Mouse (Mus musculus) erythroblast, adult 5-6 weeks (primary cell): ENCODE data around the gene Gpd1. TPM values are rescaled to one million over a fixed set of nuclear protein-coding genes. Genes with fewer than 3 reads are reported as not detected.

Experiments used
- ATAC-seq: replicated peaks from 2 replicates; pipeline ENCODE4 v1.8.0; 2016; ENCODE audit warnings: moderate number of reproducible peaks, mild to moderate bottlenecking, moderate TSS enrichment, inconsistent platforms; ENCODE audit not compliant: poor library complexity, low FRiP score, severe bottlenecking
- total RNA-seq, 2 experiments: library from RNA; stranded (forward) in 1 of 2; stranded (reverse) in 1 of 2; fragments of 150-400 nt in 1 of 2; fragments of 200-764, 138-1000 nt in 1 of 2; gene quantifications; 2 replicates each; pipeline versions ENCODE4 v1.2.3 to v1.2.4; 2015 to 2017; ENCODE audit warnings: low replicate concordance in 2 of 2

Gene Gpd1
- total RNA-seq (2015; ENCODE audit: low replicate concordance) (0.19 and 0.63 TPM in 2 replicates), total RNA-seq (2017; ENCODE audit: low replicate concordance) (2.1 and 3.6 TPM in 2 replicates)

DNA sequence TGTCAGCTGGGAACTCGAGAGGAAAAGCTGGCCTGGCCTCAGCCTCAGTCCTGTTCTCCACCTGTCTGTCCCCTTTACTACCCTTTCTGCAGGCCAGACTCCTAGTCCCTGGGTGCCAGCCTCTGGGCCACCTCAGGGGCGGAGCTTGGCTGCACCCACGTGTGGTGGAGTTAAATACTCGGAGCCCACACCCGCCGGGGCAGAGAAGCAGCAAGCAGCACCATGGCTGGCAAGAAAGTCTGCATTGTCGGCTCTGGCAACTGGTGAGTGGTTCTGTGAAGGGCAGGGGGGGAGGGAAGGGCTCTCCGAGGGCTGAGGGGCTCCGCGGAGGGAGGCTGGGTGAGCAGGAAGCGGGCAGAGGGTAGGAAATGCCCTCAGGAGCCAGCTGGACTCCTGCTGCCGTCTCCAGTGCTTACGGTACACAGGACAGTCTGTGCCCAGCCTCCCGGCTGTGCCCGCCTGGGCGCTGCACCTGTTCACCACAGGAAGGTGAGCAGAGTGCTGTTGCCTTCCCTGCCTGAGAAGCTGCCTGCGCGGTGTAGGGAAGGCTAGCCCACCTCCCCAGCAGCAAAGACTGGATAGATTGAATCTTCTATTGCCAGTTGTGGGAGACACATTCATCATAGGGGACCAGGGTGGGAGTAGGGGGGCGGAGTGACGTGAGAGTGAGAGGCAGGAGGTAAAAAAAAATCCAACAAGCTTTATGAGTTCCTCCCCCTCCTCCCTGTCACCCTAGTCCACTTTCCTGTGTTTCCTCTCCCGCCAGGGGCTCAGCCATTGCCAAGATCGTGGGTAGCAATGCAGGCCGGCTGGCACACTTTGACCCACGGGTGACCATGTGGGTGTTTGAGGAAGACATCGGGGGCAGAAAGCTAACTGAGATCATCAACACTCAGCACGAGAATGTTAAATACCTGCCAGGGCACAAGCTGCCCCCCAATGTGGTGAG, at the start of gene Gpd1:
Gpd1 (plus strand) TSS at position 130 of the 949 bp plus-strand sequence.
- no peak for ATAC-seq

DNA sequence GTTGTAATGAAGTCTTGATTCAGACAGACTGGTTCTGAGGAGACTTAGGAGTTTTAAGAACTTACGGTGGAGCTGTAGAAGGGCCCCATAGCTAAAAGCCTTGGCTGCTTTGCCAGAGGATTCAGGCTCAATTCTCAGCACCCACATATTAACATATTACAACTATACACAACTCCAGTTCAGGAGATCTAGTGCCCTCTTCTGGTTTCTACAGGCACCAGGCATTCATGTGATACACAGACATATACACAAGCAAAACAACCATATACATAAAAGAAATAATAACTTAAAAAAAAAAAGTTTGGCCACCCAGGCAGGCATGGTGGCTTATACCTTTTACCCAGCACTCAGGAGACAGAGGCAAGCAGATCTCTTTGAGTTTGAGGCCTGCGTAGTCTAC, 49.8 kb upstream of the Gpd1 start:
- ATAC-seq = no peak

DNA sequence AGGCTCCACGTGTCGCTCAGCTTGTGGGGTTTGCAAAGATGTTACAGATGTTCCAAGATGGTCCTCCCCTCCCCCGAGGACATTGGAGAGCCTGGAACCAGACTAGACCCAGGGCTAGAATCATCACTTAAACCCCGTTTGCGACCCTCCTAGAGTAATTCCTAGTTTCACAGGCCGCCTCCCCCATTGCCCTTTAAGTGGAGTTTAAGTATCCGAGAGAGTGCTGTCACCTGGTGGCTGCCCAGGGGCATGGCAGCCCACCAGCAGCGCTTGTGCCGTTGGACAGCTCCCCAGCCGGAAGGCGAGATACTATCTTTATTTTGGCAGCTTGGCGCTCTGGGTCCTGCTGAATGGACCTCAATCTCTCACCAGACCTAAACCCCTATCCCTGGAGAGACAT, 48.4 kb upstream of the Gpd1 start:
- ATAC-seq = peak; percentile 64; the same call in 1 of the 2 replicates

DNA sequence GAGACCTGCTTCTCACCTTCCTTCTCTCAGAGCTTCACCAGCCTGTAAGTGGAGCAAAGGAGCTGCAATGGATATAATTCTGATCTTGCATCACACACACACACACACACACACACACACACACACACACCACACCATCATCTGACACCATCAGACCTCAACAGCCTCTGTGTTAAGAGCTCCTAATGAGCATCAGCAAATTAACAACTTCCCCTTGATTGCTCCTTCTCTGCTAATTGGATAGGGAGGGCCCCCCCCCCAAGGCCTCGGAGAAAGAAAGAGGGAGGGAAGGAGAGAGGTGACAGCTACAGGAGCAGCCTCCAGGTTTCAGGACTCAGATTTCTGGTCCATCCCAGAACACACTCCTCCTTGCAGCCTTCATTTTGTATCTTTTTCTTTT, 47.9 kb upstream of the Gpd1 start:
- ATAC-seq = no peak

DNA sequence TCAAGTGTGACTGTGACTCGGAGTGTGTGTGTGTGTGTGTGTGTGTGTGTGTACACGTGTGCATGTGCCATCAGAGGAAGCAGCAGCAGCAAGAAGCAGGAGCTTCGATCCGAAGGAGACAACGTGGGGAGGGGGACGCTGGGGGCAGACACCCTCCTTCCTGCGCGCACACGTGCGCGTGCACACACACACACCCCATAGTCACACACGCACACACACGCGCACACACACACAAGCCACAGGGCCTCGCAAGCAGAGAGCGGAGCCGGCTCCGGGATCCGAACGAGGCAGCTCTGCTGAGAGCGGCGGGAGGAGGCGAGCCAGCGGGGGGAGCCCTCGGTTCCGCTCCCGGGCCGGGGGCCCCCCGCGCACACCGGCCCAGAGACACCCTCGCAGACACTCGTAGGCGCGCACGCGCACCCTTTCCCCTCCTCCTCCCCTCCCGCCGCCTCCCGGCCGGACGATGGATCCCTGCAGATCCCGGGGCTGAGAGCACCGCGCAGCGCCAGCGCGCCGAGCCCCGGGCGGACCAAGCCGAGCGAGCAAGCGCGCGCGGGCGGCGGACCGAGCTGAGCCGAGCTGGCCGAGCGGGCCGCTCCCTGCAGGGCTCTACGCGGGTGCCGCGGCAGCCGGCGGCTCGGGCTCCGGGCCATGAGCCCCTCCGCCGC, 47.0 kb upstream of the Gpd1 start, which contains the start of gene Asic1:
Asic1 (plus strand) TSS at position 215 of the 668 bp plus-strand sequence.
- no peak for ATAC-seq

DNA sequence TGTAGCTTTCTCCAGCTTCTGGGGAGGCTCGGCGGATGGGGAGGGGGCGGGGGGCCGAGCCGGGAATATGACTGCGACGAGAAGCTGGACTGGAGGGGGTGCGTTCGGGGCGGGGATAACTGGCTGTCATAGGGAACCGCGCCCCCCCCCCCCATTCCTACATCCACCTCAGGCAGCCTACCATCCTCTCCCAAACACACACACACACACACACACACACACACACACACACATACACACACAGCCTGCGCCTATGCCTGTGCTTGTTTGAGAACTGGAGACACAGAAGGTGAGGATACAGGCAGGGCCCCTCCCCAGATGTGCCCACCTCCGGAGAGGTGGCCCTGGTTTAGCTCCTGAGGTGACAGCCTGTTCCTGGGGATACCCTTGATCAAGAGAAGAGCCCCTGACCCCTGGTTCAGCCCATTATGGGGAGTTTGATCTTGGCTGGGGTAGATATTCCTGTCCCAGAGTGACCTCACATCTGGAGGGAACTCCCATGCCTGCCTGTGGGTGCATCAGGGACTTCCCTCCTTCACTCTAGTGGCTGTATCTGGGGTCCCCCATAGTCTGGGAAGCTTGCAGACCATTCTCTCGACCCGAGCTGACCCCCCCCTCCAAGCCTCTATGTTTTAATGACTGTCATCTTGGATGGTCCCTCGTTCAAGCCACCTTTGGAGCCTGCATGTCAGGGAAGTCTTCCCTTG, 46.2 kb upstream of the Gpd1 start:
- no peak for ATAC-seq

DNA sequence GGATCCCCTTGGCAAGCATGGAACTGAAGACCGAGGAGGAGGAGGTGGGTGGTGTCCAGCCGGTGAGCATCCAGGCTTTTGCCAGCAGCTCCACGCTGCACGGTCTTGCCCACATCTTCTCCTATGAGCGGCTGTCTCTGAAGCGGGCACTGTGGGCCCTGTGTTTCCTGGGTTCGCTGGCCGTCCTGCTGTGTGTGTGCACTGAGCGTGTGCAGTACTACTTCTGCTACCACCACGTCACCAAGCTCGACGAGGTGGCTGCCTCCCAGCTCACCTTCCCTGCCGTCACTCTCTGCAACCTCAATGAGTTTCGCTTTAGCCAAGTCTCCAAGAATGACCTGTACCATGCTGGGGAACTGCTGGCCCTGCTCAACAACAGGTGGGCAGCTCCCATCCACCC, 45.5 kb upstream of the Gpd1 start:
- ATAC-seq = no peak

DNA sequence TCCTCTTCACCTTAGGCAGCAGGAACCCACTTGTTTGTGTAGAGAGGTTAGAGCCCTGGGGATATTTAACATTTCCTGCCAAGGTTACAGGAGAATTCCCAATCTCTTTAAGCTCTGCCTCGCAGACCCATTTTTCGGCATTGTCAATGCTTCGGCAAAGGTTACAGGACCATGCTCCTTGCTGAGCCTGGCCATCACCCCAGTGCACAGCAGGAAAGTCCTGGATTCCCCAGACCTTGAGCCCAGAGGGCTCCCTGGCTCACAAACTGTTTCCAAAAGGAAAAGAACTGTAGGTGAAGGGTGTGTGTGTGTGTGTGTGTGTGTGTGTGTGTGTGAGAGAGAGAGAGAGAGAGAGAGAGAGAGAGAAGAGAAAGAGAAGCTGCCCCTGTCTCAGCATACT, 42.4 kb upstream of the Gpd1 start:
- ATAC-seq = no peak

DNA sequence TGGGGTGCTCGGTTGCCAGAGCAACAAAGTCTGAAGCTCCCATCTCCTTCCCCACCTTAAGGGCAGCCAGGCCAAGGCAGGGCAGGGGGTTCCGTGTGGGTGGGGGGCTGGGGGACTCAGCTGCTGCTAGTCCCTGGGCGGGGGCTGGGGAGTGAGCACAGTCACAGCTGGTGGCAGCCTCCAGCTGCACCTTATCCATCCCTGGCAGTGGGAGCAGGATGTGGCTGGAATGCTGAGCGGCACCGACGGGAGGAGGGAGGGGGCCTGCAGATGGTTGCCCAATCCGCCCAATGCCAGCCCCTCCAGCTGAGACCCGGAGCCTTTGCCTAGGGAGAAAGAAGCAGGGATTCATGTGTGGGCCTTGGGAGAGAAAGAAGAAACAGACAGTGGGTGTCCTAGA, 40.2 kb upstream of the Gpd1 start:
- ATAC-seq = no peak

DNA sequence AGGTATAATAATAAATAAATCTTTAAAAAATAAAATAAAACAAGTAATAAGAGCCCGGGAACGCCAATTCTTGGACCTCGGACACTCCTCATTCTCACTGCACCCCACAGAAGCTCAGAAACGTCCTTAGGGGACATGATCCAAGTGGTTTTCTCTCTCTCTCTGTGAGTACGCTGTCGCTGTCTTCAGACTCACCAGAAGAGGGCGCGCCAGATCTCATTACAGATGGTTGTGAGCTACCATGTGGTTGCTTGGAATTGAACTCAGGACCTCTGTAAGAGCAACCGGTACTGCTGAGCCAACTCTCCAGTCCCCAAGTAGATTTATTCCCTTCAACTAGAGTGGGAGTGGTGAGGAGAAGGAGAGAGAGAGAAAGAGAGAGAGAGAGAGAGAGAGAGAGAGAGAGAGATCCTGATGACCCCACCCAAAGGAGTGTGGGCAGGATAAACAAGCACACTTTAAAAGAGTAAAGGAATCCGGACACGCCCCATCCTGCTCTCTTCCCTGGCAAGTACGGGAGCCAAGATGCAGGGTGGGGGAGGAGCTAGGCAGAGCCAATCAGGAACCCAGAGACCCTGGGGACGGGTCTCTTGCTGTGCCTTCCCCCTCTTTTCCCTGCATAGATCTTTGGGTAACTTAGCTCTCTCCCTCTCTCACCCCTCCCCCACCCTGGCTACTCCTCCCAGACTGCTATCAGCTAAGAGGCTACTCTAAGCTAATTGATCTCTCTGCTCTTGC, 39.1 kb upstream of the Gpd1 start:
- no peak for ATAC-seq

DNA sequence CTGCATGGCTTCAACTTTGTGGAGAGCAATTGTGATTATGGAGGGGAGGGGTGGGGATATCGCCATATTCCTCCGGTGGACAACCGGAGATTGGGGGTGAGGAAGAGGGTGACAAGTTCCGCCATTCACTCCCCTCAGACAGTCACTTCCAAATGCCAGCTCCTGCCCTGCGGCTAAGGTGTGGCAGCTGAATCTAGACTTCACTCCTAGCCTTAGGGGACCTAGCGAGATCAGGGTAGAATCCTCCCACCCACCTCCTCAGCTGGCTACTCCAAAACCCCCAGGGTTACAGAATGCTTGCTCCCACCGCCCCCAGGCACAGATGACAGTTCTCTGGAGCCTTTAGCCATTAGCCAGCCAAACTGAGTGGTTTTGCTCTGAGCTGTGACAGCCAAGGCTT, 38.3 kb upstream of the Gpd1 start:
- ATAC-seq = no peak

DNA sequence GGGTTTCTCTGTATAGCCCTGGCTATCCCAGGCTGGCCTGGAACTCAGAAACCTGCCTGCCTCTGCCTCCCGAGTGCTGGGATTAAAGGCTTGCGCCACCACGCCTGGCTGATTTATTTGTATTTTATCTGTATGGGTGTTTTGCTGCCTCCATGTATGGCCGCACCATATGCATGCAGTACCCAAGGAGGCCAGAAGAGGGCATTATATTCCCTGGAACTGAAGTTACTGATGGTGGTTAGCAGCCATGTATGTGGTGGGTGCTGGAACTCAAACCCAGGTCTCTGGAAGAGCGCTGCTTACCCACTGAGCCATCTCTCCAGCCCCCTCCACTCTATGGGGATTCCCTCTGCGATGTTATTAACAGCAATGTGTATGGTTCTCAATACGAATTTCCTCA, 34.4 kb upstream of the Gpd1 start:
- ATAC-seq = peak; percentile 63

DNA sequence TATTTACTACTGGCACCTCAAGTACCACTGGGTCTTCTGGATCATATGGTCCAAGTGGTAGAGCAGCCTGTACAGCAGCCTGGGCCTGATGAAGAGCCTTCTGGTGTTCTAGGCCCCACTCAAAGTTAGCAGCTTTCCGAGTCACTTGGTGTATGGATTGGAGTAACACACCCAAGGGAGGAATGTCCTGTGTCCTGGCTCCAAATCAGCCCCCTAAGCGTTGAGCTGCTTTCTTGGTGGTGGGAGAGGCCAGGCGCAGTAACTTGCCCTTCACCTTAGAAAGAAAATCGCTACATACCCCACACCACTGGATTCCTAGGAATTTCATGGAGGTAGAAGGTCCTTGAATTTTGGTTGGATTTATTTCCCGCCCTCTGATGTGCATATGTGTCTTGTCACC, 33.2 kb upstream of the Gpd1 start:
- ATAC-seq = no peak

DNA sequence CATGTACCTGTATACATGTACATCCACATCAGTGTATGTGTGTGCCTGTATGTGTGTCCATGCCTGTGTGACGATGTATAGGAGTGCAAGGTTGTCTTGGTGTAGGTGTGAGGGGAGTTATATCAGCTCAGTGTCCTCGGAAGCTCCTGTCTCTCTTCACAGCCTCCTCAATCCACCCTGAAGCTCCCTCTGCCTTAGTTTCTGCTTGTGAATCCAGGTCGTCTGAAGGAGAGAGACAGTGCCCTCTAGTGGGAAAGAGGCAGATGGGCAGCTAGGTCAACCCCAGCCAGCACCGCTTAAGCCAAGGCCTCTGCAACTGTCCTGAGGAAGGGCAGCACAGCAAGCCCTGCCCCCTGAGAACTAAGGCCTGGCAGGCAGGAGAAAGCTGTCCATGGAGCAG, 28.6 kb upstream of the Gpd1 start:
- peak; percentile 85 for ATAC-seq

DNA sequence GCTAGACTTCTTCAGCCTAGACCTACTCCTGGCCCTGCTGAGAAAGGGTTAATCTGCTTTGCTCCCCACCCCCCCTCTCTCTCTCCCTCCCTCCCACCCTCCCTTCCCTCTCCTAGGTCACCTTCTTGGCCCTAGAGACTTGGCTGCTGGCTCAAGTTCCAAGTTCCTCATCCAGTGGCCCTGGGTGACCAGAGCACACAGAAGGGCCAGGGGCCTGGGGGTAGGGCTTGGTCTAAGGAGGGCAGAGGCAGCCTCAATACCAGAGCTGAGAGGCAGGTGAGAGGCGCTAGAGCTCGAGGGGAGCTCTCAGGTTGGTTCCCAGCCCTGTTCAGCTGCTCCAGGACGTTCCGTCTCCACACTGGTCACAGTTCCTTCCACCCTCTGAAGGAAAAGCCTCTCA, 26.4 kb upstream of the Gpd1 start:
- no peak for ATAC-seq

DNA sequence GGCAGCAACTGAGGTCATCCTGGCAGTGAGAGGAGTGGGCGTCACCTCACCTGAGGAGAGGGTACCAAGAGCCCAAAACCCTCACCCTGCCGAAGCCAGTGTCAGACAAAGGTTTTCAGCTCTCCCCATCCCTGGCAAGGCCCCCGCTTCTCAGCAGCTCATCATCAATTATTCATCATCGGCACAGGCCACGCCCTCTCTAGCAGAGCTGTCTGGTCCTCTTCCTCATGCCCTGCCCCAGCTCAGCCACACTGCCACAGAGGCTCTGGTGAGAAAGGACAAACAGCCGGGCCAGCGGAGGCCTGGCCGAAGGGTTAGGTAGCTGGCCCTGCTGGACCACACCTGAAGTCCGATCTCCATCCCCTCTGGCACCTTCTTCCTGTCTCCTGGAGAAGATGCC, 25.3 kb upstream of the Gpd1 start:
- no peak for ATAC-seq

DNA sequence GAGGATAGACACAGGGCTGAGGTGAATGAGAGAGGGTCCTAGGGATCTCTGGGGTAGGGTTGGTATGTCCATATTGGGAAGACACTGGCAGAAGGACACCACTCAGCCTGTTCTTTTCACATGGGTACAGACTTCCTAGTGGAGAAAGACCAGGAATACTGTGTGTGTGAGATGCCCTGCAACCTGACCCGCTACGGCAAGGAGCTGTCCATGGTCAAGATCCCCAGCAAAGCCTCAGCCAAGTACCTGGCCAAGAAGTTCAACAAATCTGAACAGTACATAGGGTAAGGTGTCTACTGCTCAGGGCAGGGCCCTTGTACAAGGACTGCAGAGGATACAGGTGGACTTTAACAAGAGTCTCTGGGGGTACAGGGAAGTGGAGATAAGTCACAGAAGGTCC, 20.0 kb upstream of the Gpd1 start:
- ATAC-seq = no peak

DNA sequence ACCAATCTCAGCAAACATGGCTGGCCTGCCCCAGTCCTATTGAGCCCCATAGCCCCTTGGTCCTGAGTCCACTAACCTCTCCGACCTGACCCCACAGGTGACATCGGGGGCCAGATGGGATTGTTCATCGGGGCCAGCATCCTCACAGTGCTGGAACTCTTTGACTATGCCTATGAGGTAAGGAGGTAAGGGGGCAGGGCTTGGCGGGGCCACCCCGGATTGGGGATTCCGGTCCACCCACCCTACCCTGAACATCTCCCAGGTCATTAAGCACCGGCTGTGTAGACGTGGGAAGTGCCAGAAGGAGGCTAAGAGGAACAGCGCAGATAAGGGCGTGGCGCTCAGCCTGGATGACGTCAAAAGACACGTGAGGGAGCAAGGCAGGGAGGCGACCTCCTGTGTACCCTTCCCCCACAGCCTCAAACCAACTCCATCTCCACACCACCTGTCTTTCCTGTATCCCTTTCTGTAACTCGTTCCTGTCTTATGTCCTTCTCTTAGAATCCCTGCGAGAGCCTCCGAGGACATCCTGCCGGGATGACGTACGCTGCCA, 18.7 kb upstream of the Gpd1 start:
- no peak for ATAC-seq

DNA sequence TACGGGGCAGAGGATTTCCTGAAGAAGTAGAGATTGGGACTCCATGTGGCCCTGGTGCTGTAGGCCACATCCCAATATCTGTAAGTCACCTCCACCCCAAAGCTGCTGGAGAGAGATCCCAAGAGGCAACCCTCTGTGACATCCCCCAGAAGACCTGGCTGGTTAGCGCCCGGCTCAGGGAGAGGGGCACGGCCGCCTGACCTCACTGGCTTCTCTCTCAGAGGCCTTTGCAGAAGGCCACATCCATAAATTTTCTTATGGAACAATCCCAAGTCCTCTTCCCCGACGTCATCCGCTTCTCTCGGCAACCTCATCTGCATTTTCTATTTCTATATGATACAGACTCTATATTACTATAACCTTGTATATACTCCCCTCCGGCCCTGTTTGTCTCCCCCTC, 17.6 kb upstream of the Gpd1 start:
- ATAC-seq = no peak
